ENCODE assay signal across 8 mouse cellular contexts in genomic region chr17:74315445-74316308, GRCm38 (mm10). TPM values are rescaled to one million over a fixed set of nuclear protein-coding genes. Genes with fewer than 3 reads are reported as not detected.
DNase-seq lines count a peak whose midpoint lies in the region; ATAC-seq and TF ChIP-seq lines count a peak whose summit lies in the region.

No protein-coding gene starts in this region.

- H3K9me3 ChIP-seq in liver, embryonic 13.5 days (replicated peaks): no peaks in the 10 kb centered on the region

- peak overlapping the region; percentile 90 for H3K9ac ChIP-seq in liver, embryonic 13.5 days

- peaks cover 1% of the 10 kb centered on the region; the same call in 1 of the 2 replicates for H3K36me3 ChIP-seq in testis, adult 2 months (ENCODE audit: control insufficient read depth, insufficient read depth, low read length)
- peaks cover 36% of the 10 kb centered on the region for H3K36me3 ChIP-seq in liver, embryonic 13.5 days

- WGBS in liver, embryonic 13.5 days (ENCODE audit: insufficient replicate concordance): under 1% methylated on average over 45 of the region's 45 CpGs

- peaks cover 3% of the 10 kb centered on the region for H3K4me1 ChIP-seq in testis, adult 2 months (ENCODE audit: control insufficient read depth, insufficient read depth, low read length)
- peaks cover 31% of the 10 kb centered on the region for H3K4me1 ChIP-seq in liver, embryonic 13.5 days (replicated peaks)

- ATAC-seq in cerebellum, adult (ENCODE audit: insufficient number of reproducible peaks, low FRiP score, low TSS enrichment): peak; percentile 63
- ATAC-seq in liver, embryonic 13.5 days (ENCODE audit: low read depth): peak; percentile 81

- no peak for DNase-seq in cerebellum, postnatal 4 days (ENCODE audit: low spot score in 2 of 2)
- DNase-seq in testis, postnatal 14 days (ENCODE audit: low spot score): no peak
- DNase-seq in liver, embryonic 13.5 days: no peak
- DNase-seq in urinary bladder, postnatal 36 days (ENCODE audit: low spot score in 2 of 2): no peak
- no peak for DNase-seq in left cerebral cortex, adult 8-10 months (ENCODE audit: low spot score in 2 of 2)
- no peak for DNase-seq in thymus, postnatal 4 days

- H3K27ac ChIP-seq in testis, adult 2 months (ENCODE audit: control insufficient read depth, insufficient read depth, low read depth, low read length): peak overlapping the region; percentile 92
- peak overlapping the region; percentile 92 for H3K27ac ChIP-seq in liver, embryonic 13.5 days

- no peak for TF ChIP-seq POLR2A in testis, adult 2 months (IDR thresholded peaks at IDR 0.05; ENCODE audit: control insufficient read depth, low read depth, low read length)

- H3K4me3 ChIP-seq in testis, adult 2 months (ENCODE audit: control insufficient read depth, low read depth, low read length): peak overlapping the region; percentile 97
- H3K4me3 ChIP-seq in liver, embryonic 13.5 days (replicated peaks): peak overlapping the region; percentile 87

- peak overlapping the region; percentile 76 for H3K4me2 ChIP-seq in liver, embryonic 13.5 days

- H3K27me3 ChIP-seq in testis, adult 2 months (ENCODE audit: control insufficient read depth, insufficient read depth, low read length): no peaks in the 10 kb centered on the region
- no peaks in the 10 kb centered on the region for H3K27me3 ChIP-seq in liver, embryonic 13.5 days

- no peak for TF ChIP-seq CTCF in testis, adult 2 months (IDR thresholded peaks at IDR 0.05; ENCODE audit: control insufficient read depth, insufficient read depth, insufficient replicate concordance, low read depth, low read length)

RNA-seq across cellular contexts. Expression of gene Dpy30, which starts 8.1 kb away (rescaled TPM):
- 133 and 159 TPM in 2 replicates for polyA plus RNA-seq in testis, adult 2 months (2012; rRNA removed)
- polyA plus RNA-seq in liver, embryonic 13.5 days (2015; fragmentation: Nextera tagmentation; extraction: Ambion mirVana): 198 and 225 TPM in 2 replicates
- total RNA-seq in left cerebral cortex, adult 8-10 months (2022): 10 to 100 TPM; 46.1 to 50.2 (median 48.4) TPM

RNA-seq across cellular contexts. Expression of gene Memo1, which starts 20.4 kb away (rescaled TPM):
- polyA plus RNA-seq in testis, adult 2 months (2012; rRNA removed): 94.5 and 110 TPM in 2 replicates
- polyA plus RNA-seq in liver, embryonic 13.5 days (2015; fragmentation: Nextera tagmentation; extraction: Ambion mirVana): 108 and 111 TPM in 2 replicates
- total RNA-seq in left cerebral cortex, adult 8-10 months (2022): 10 to 100 TPM; 36.5 to 43.7 (median 39.9) TPM

RNA-seq across cellular contexts. Expression of gene Spast, which starts 23.1 kb away (rescaled TPM):
- 22.0 and 23.3 TPM in 2 replicates for polyA plus RNA-seq in testis, adult 2 months (2012; rRNA removed)
- polyA plus RNA-seq in liver, embryonic 13.5 days (2015; fragmentation: Nextera tagmentation; extraction: Ambion mirVana): 6.2 and 6.4 TPM in 2 replicates
- total RNA-seq in left cerebral cortex, adult 8-10 months (2022): 10 to 100 TPM; 41.9 to 49.5 (median 45.9) TPM
